Mouse (Mus musculus): ENCODE measurements around the gene Pde2a. TPM values are rescaled to one million over a fixed set of nuclear protein-coding genes. Genes with fewer than 3 reads are reported as not detected.

Gene Pde2a
- polyA plus RNA-seq, 1 experiment from 2014 or later, result 6.9 TPM

MicroRNA genes within 50 kb of the gene (microRNA counts, 519-probe panel; counts per million panel counts)
- microRNA mmu-miR-139-3p (not detected), microRNA mmu-miR-139-5p (489 counts per million, percentile 1 among the panel's probes with 10 or more counts)

Small RNA genes within 50 kb of the gene (microRNA-seq; reads per million reads assigned to microRNA genes)
- gene Mir139, result 967 reads per million, percentile 74 among the genes with 10 or more reads in this experiment

Other genes with a start within 250 kb of the Pde2a start
- gene Atg16l2, start 119.4 kb upstream of the Pde2a start, polyA plus RNA-seq (2014; fragmentation: Nextera tagmentation; extraction: Ambion mirVana), result 14.9 and 17.7 TPM in 2 replicates
- 15.4 and 17.8 TPM in 2 replicates for gene Stard10, start 104.6 kb upstream of the Pde2a start, polyA plus RNA-seq (2014; fragmentation: Nextera tagmentation; extraction: Ambion mirVana)
- gene Arap1, start 73.6 kb upstream of the Pde2a start, polyA plus RNA-seq (2014; fragmentation: Nextera tagmentation; extraction: Ambion mirVana), result 14.3 and 16.6 TPM in 2 replicates
- 0.21 TPM in 1 of 2 replicates, not detected in the other for gene Gm45837, start 10.8 kb upstream of the Pde2a start, polyA plus RNA-seq (2014; fragmentation: Nextera tagmentation; extraction: Ambion mirVana)
- not detected in 2 replicates for gene Art2b, start 163.9 kb downstream of the Pde2a start, polyA plus RNA-seq (2014; fragmentation: Nextera tagmentation; extraction: Ambion mirVana)
- gene Clpb, start 241.9 kb downstream of the Pde2a start, polyA plus RNA-seq (2014; fragmentation: Nextera tagmentation; extraction: Ambion mirVana), result 46.0 and 46.9 TPM in 2 replicates

Measured in limb, embryonic 11.5 days (tissue).